Mouse (Mus musculus): ENCODE measurements at regions not wholly inside any gene's neighbourhood (a gene's known extent, or its start where the extent isn't known, plus 50 kb on each side); places are given as distances from the start of the nearest gene placed in this dataset.
A peak's percentile ranks its signal among the peaks of the same experiment; 100 is the strongest.

- DNase-seq, result no peak
Observed at GRCm38 (mm10) chr11:113031405-113031804, 249.4 kb downstream of the Sox9 start.

GRCm38 (mm10) chr11:113032487-113033228 lies 250.6 kb downstream of the Sox9 start:
- DNase-seq, result no peak

GRCm38 (mm10) chr11:113034911-113035310 lies 252.9 kb downstream of the Sox9 start:
- no peak for DNase-seq

GRCm38 (mm10) chr11:113037736-113038135 lies 255.7 kb downstream of the Sox9 start:
- no peak for DNase-seq

GRCm38 (mm10) chr11:113042710-113043109 lies 260.7 kb downstream of the Sox9 start:
- peak; percentile 44 for DNase-seq

- peak; percentile 70 for DNase-seq
Observed at GRCm38 (mm10) chr11:113046200-113047051, 264.4 kb downstream of the Sox9 start.

- peak; percentile 22 for DNase-seq
Observed at GRCm38 (mm10) chr11:113048158-113048557, 266.1 kb downstream of the Sox9 start.

GRCm38 (mm10) chr11:113049593-113049992 lies 267.6 kb downstream of the Sox9 start:
- no peak for DNase-seq

GRCm38 (mm10) chr11:113052536-113052935 lies 270.5 kb downstream of the Sox9 start:
- no peak for DNase-seq

GRCm38 (mm10) chr11:113056042-113056632 lies 274.1 kb downstream of the Sox9 start:
- peak; percentile 21 for DNase-seq

GRCm38 (mm10) chr11:113056824-113057223 lies 274.8 kb downstream of the Sox9 start:
- no peak for DNase-seq

- no peak for DNase-seq
Observed at GRCm38 (mm10) chr11:113070365-113070764, 288.3 kb downstream of the Sox9 start.

GRCm38 (mm10) chr11:113071942-113072341 lies 289.9 kb downstream of the Sox9 start:
- no peak for DNase-seq

GRCm38 (mm10) chr11:113074328-113074727 lies 292.3 kb downstream of the Sox9 start:
- no peak for DNase-seq

- no peak for DNase-seq
Observed at GRCm38 (mm10) chr11:113076371-113076770, 294.3 kb downstream of the Sox9 start.

GRCm38 (mm10) chr11:113080311-113080710 lies 298.3 kb downstream of the Sox9 start:
- DNase-seq, result no peak

- no peak for DNase-seq
Observed at GRCm38 (mm10) chr11:113084442-113084841, 302.4 kb downstream of the Sox9 start.

GRCm38 (mm10) chr11:113085556-113085955 lies 303.5 kb downstream of the Sox9 start:
- no peak for DNase-seq

GRCm38 (mm10) chr11:113087084-113087483 lies 305.1 kb downstream of the Sox9 start:
- no peak for DNase-seq

- no peak for DNase-seq
Observed at GRCm38 (mm10) chr11:113089637-113090351, 307.8 kb downstream of the Sox9 start.

- DNase-seq, result no peak
Observed at GRCm38 (mm10) chr11:113091901-113092568, 310.0 kb downstream of the Sox9 start.

GRCm38 (mm10) chr11:113093895-113094445 lies 311.9 kb downstream of the Sox9 start:
- DNase-seq, result no peak

Measured in lung, postnatal 10 days (tissue).